Mouse (Mus musculus): ENCODE measurements around the gene Agap2.

Gene Agap2

DNA sequence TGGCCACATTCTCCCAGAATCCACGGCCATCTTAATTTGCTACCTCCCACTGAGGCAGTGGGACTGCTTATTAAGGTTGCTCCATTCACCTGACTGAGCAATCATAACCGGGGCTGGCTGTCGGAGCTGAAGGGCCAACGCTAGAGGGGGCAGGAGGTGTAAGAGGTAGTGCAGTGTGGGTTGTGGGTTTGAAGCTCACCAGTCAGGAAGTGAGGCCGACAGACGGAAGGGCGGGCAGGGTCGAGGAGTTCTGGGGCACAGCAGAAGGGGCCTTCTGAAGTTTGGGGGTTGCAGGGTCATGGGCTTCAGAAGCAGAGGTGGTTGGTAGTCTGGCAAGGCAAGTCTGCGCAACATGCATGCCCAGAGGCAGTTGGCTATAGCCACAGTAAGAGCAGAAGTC lies at the start of gene Agap2:
Gene Agap2 (plus strand): TSS at position 205 of the 400 bp plus-strand sequence.
- no peak for ATAC-seq (ENCODE audit: insufficient number of reproducible peaks, low FRiP score, low TSS enrichment)

DNA sequence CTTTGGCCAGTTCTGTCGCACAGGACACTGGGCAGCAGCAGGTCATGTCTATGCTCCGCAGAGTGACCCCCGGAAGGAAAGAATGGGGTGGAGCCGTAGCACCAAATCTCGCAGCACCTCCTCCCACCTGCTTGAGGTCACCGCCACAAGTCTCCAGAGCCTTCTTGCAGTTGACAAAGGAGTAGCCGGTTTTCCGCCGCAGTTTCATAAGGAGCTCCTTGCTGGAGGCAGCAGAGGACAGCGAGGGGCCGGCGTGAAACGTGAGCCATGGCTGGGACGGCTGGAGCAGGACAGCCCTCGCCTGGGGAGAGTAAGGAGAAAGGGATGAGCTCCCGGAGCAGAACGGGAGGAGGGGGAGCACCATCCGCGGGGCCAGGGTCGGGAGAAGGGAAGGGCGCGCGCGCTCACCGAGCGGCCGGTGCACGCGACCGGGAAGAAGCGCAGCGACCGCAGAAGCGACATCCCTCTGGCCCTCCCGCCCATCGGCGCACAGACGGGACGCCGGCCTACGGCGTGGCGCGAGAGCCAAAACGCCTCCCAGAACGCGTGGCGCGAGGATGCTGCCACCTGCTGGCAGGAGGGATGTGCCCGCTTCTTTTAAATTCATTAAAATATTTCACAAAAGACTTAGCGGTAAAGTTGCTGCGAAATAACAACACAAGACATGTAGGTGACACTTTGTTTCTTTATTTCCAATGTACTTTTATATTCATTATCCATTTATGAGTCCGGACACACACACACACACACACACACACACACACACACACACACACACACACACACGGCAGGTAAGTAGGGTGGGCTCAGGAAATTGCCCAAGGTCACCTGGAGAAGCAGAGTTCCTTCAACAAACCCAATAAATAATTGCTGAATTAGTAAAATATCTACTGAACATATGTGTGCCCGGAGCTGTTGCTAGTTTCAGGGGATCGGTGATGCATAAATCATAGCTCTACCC lies 44.5 kb upstream of the Agap2 start, which contains the start of gene Tsfm:
Gene Tsfm (minus strand): TSS at position 505 of the 961 bp plus-strand sequence.
- ATAC-seq (ENCODE audit: insufficient number of reproducible peaks, low FRiP score, low TSS enrichment) = peak; percentile 72

- no peak for ATAC-seq (ENCODE audit: insufficient number of reproducible peaks, low FRiP score, low TSS enrichment)
These were observed 41.8 kb upstream of the Agap2 start for GRCm38 (mm10) chr10:127033301-127033741.

GRCm38 (mm10) chr10:127036273-127036672 lies 38.8 kb upstream of the Agap2 start:
- no peak for ATAC-seq (ENCODE audit: insufficient number of reproducible peaks, low FRiP score, low TSS enrichment)

DNA sequence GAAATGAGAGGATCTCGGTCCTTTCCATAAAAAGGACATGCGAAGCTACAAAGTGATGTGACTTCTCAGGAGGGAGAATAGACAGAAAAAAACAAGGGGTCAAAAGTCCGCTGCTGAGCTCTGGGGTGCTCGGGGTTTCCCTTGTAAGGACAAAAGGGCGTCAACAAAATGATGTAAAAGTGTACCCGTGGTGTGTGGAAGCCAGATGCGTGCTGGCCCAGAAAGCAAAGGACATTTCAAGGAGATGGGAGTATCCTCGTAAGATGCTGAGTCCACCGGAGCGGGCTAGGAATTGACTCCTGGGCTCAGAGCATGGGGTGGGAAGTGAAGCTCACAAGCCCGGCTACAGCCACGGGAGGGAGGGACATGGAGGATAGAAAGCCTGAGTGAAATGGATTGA lies 37.4 kb upstream of the Agap2 start:
- ATAC-seq (ENCODE audit: insufficient number of reproducible peaks, low FRiP score, low TSS enrichment) = no peak

DNA sequence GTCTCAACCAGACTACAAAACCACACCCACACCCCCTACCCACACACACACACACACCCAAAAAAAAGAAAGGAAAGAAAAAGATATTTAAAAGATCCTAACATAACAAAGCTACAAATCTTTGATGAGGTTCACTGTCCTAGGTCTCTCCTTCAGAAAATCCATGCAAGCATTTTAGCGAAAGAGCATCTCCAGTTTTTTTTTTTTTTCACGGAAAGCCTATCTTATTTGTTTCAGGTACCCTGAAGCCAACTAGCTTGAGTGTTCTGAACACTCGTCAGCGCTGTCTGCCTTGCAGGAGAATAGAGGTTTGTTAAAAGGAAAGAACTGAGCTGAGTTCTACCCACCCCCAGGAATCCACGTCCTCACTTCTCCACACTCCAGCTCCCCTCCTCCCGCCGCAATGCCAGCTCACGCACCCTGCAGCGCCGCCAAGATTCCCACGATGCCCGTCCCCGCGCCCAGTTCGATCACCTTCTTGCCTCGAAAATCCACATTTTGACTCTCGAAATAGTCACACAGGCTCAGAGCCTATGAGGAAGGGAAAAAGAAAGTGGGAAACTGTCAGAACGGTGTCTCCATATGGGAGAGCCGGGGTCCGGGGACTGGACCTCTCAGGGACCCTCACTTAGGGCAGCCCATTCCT lies 34.4 kb upstream of the Agap2 start:
- ATAC-seq (ENCODE audit: insufficient number of reproducible peaks, low FRiP score, low TSS enrichment) = no peak

DNA sequence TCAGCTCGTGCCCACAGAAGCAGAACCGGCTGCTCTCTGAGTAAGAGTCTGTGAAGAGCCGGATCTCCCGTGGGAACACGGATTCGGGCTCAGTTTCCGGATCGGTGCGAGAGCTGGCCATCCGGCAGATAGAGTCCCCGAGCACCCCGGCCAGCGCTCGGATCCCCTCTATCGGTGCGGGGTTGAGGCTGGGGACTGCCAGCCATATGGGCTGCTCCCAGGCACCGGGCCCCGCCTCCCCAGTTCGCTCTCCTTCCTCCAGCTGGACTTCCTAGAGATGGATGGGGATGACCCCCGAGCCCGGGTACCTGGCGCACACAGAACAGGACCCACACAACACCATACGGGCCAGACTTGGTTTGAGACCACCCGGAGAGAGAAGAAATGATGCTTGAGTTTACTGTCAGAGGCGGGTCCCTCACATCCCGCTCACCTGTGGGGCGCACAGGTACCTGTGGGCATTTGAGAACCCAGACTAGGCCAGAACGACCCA lies 33.8 kb upstream of the Agap2 start, which contains the start of the genes Mettl1 and Eef1akmt3:
Gene Mettl1 (plus strand): TSS at position 141 of the 493 bp plus-strand sequence.
Gene Eef1akmt3 (minus strand): TSS at position 240 of the 493 bp plus-strand sequence.
- peak; percentile 43; the same call in 1 of the 2 replicates for ATAC-seq (ENCODE audit: insufficient number of reproducible peaks, low FRiP score, low TSS enrichment)

DNA sequence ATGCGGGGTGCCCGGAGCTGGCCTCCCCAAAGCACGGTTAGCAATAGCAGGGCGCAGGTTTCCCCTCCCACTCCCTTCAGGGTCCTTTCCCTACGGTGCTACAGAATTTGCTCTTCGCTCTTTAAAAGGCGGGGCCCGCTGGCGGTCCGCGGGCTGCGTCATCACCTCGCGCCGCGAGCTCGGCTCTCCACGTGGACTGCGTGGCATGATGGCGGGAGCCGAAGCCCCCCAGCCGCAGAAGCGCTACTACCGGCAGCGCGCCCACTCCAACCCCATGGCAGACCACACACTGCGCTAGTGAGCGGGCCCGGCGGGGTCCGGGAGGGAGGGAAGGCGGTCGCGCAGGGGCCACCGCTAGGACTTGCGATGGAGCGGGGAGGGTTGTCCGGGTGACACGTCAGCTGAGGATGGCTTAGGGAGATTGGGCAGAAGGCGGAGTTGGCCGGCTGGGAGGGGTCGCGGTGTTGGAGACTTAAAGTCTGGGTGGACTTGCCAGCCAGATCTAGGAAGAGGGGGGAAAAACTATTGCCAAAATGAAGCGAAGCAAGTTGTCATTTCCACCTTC lies 33.2 kb upstream of the Agap2 start:
- ATAC-seq (ENCODE audit: insufficient number of reproducible peaks, low FRiP score, low TSS enrichment) = peak; percentile 81

- no peak for ATAC-seq (ENCODE audit: insufficient number of reproducible peaks, low FRiP score, low TSS enrichment)
These were observed 32.5 kb upstream of the Agap2 start for GRCm38 (mm10) chr10:127042468-127043115.

GRCm38 (mm10) chr10:127043187-127043586 lies 31.9 kb upstream of the Agap2 start:
- ATAC-seq (ENCODE audit: insufficient number of reproducible peaks, low FRiP score, low TSS enrichment) = no peak

- ATAC-seq (ENCODE audit: insufficient number of reproducible peaks, low FRiP score, low TSS enrichment) = no peak
These were observed 27.1 kb upstream of the Agap2 start, which contains the start of gene Cyp27b1 for GRCm38 (mm10) chr10:127047954-127048353. Gene Cyp27b1, plus strand, starts transcription at chr10:127048250.

GRCm38 (mm10) chr10:127048608-127049394 lies 26.3 kb upstream of the Agap2 start:
- no peak for ATAC-seq (ENCODE audit: insufficient number of reproducible peaks, low FRiP score, low TSS enrichment)

GRCm38 (mm10) chr10:127049395-127050118 lies 25.5 kb upstream of the Agap2 start:
- ATAC-seq (ENCODE audit: insufficient number of reproducible peaks, low FRiP score, low TSS enrichment) = no peak

GRCm38 (mm10) chr10:127050119-127050474 lies 25.0 kb upstream of the Agap2 start:
- ATAC-seq (ENCODE audit: insufficient number of reproducible peaks, low FRiP score, low TSS enrichment) = no peak

GRCm38 (mm10) chr10:127054646-127055045 lies 20.4 kb upstream of the Agap2 start:
- ATAC-seq (ENCODE audit: insufficient number of reproducible peaks, low FRiP score, low TSS enrichment) = no peak

GRCm38 (mm10) chr10:127055406-127055805 lies 19.7 kb upstream of the Agap2 start:
- no peak for ATAC-seq (ENCODE audit: insufficient number of reproducible peaks, low FRiP score, low TSS enrichment)

GRCm38 (mm10) chr10:127056490-127056889 lies 18.6 kb upstream of the Agap2 start:
- no peak for ATAC-seq (ENCODE audit: insufficient number of reproducible peaks, low FRiP score, low TSS enrichment)

GRCm38 (mm10) chr10:127058161-127058560 lies 16.9 kb upstream of the Agap2 start:
- ATAC-seq (ENCODE audit: insufficient number of reproducible peaks, low FRiP score, low TSS enrichment) = no peak; the same call in 1 of the 2 replicates

DNA sequence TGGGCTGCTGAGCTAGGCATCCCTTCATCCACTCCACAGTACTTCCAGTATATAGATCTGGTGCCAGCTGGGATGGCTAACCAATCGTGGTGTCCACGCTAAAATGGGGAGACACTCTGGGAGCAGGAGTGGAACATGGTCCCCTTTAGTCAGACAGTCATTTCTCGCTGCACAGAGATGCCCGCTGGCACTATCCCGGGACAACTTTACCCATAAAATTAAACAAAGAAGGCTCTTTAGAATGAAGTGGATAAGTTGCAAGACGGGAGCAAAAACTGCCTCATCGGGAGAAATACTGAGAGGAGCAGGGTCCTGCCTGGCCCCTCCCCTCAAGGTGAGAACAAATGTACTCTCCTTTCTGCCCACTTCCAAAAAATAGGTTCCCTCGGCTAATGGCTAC lies 16.4 kb upstream of the Agap2 start:
- no peak for ATAC-seq (ENCODE audit: insufficient number of reproducible peaks, low FRiP score, low TSS enrichment)
